Mouse (Mus musculus): Measurements from ENCODE around the gene Zfp973.
A peak's percentile ranks its signal among the peaks of the same experiment; 100 is the strongest.
"Not testable (repeated sequence)": the region's sequence is repeated elsewhere in the genome, so short reads cannot be mapped to it uniquely, and the experiment has no call there.

Zfp973 gene

GRCm38 (mm10) chr2:176670222-176670621, at the start of gene Zfp973:
Gene Zfp973, plus strand, starts transcription at chr2:176670522.
- DNase-seq = not testable (repeated sequence)

DNA sequence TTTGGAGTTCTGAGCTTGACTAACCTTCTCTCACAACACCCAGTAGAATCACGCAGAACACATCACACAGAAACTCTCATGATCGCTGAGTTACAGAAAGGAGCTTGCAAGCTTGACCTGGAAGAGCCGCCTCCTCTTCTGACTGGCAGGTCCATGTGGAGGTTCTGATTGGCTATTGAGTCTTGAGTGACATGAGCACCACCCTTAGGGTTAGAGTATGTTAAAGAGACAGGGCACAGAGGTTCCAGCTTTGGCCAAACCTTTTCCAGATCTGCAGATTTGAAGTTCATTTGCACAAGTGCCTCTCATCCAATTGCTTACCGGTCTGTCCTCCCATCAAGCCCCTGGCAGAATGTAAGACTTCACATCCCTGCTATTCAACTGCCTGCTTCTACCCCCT, 34.1 kb upstream of the Zfp973 start, which contains the start of gene Gm14308:
Gene Gm14308 (minus strand): TSS at position 101 of the 400 bp plus-strand sequence.
- DNase-seq = not testable (repeated sequence)

DNA sequence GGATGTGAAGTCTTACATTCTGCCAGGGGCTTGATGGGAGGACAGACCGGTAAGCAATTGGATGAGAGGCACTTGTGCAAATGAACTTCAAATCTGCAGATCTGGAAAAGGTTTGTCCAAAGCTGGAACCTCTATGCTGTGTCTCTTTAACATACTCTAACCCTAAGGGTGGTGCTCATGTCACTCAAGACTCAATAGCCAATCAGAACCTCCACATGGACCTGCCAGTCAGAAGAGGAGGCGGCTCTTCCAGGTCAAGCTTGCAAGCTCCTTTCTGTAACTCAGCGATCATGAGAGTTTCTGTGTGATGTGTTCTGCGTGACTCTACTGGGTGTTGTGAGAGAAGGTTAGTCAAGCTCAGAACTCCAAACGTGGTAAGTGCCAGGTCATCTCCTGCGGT, 37.7 kb downstream of the Zfp973 start, which contains the start of gene Gm14305:
Gene Gm14305 (plus strand): TSS at position 278 of the 400 bp plus-strand sequence.
- DNase-seq = peak; percentile 35 to 45
